Mouse (Mus musculus) heart, postnatal 36 days (tissue): ENCODE data around the gene Faf2. TPM values are rescaled to one million over a fixed set of nuclear protein-coding genes. Genes with fewer than 3 reads are reported as not detected.

Experiments
- DNase-seq, 2 experiments: peaks; one replicate each; pipeline ENCODE4 v3.0.0; 2021 to 2022
- intact Hi-C: fragments of 180-260 bp; cut with DNase I; formaldehyde crosslinking; loops from one replicate; pipeline ENCODE4 v1.15.1; 2025
- total RNA-seq, 2 experiments: library from RNA; stranded (reverse); gene quantifications; 2 replicates each; pipeline ENCODE4 v1.2.3; 2021

The Faf2 gene
- 10 to 100 TPM; 21.3 to 23.0 TPM for total RNA-seq

GRCm38 (mm10) chr13:54621155-54621932 is at the start of gene Faf2:
TSS of gene Faf2 (plus strand) at chr13:54621784.
- intact Hi-C loops: loop anchor here (1.0 to 5.0 kb wide), 6 partner anchors 31 to 375 kb away; partner anchors contain the start of genes 4833439L19Rik, Arl10, Higd2a and Nop16
- DNase-seq: peak; percentile 99

DNA sequence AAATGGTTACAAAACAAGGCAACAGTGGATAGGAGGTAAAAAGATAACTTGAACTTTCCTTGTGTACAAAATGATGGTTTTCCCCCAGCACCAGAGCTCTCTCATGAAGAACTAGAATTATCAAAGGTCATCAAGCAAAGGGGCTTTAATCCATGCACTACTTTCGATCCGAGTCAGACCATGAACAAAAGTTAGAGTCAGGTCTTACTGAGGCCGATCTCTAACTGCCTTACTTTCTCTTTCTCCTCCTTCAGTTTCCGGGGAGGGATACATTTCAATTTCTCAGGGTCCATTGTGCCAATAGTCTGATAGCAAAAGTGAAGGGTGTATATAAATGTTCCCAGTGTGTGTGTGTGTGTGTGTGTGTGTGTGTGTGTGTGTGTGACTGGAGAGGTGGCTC is 49.0 kb upstream of the Faf2 start:
- intact Hi-C loops: no loop called here
- DNase-seq: no peak

DNA sequence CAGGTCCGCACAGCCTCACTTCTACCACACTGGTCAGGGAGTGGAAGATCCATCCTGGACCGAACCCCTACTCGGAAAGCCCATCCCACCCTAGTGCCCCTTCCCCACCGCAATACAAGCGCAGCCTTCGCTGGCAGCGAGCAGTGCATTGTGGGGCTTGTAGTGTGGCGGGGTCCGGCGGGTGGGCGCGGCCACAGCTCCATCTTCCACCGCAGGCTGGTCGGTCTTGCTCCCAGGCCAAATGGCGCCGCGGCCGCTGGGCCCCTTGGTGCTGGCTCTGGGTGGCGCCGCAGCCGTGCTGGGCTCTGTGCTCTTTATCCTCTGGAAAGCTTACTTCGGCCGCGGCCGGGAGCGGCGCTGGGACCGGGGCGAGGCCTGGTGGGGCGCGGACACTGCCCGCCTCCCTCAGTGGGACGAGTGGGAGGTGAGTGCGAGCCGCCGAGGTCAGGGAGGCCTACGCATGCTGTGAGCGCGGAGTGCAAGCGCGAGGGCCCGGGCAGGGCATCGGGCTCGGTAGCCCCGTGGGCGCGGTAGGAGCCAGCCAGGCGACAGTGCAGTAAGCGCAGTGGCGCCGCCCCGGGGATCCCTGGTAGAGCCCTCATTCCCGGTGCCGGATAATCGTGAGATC is 46.6 kb upstream of the Faf2 start, which contains the start of gene Arl10:
TSS of gene Arl10 (plus strand) at position 162 of the 628 bp plus-strand sequence.
- peak; percentile 78 to 83 for DNase-seq
- intact Hi-C loops: loop anchor here (2.0 kb wide), 2 partner anchors 36 to 46 kb away; partner anchors contain the start of genes Cltb and Faf2

DNA sequence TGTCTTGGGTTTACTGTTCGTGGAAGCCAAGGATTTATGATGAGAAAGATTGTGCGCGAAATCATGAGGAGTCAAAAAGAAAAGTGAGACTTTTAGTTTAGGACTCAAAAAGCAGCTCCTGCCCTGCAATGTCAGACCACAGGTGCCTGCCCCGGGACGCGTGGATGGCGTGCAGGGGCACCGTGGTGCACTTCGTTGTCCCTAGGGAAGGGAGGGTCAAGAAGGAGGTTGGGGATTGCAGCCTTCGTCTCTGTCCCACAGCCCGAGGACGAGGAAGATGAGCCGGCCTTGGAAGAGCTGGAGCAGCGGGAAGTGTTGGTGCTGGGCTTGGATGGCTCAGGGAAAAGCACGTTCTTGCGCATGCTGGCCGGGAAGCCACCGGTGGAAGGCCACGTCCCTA is 46.1 kb upstream of the Faf2 start:
- intact Hi-C loops: loop anchor here (2.0 kb wide), 2 partner anchors 35 to 45 kb away; partner anchors contain the start of genes Cltb and Faf2
- no peak for DNase-seq

GRCm38 (mm10) chr13:54577652-54578507 is 43.7 kb upstream of the Faf2 start:
- intact Hi-C loops: no loop called here
- peak in 1 of 2 experiments; percentile 36 for DNase-seq

DNA sequence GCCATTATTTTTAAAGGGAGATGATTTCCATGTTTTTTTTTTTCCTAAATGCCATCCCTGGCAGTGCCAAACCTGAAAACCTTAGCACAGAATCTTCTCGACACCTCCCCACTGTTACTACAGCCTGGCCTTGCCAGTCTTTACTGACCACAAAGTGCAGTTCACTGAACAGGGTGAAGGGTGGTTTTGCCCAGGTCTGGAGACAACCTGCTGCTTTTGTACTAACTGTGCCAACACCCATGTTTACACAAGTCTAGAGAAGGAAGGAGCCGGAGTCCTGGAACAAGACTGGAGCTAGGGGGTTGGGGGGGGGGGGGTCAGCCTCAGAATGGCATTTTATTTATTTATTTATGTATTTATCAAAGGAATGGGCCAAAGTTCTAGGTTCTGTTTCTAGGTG is 40.2 kb upstream of the Faf2 start:
- DNase-seq: no peak
- intact Hi-C loops: no loop called here

DNA sequence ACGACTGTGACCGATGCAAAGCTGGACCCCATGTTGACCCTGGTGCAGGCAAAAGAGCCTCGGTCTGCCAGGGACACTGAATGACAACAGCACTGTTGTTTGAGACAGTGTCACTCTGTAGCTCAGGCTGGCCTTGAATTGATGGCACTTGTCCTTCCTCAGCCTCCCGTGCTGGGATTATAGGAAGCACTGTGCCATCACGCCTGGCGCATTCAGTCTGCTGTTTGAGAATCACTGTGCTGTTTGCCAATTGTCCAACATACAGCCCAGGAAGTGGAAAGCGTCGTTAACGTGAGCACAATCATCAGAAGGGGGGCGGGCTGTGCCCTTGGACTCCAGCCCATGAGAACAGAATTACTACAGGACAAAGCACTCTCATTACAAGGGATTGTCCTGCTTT is 39.5 kb upstream of the Faf2 start:
- intact Hi-C loops: no loop called here

GRCm38 (mm10) chr13:54582860-54583259 is 38.7 kb upstream of the Faf2 start:
- intact Hi-C loops: no loop called here
- no peak for DNase-seq

More for the DNA sequence above, 39.5 kb upstream of the Faf2 start:
- DNase-seq: no peak

- intact Hi-C loops: no loop called here
- DNase-seq: no peak
Observed at GRCm38 (mm10) chr13:54585831-54586230, 35.8 kb upstream of the Faf2 start.

DNA sequence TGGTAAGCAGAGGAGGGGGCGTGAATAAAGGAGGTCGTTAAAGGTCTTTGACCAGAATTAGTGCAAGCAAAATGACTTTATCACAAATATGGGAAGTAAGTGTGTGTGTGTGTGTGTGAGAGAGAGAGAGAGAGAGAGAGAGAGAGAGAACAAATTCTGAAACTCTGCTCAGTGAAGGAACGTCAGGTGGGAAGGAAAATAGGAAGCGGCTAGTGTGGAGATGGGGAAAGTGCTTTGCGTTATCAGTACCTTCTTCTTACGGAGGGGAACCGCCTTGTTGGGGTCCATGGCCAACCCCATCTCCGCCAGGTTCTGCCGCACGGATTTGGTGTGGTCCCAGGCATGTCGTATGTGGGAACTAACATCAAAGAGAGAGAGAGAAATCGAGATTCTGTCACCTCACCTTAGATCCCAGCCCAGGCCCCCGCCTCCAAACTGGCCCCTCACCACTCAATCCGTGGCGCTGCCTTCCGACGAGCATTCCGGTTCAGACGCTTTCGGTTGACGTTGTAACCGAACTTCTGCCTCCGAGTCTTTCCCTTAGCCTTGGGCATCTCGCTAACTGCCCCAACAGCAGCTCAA is 32.1 kb upstream of the Faf2 start:
- DNase-seq: no peak
- intact Hi-C loops: no loop called here

DNA sequence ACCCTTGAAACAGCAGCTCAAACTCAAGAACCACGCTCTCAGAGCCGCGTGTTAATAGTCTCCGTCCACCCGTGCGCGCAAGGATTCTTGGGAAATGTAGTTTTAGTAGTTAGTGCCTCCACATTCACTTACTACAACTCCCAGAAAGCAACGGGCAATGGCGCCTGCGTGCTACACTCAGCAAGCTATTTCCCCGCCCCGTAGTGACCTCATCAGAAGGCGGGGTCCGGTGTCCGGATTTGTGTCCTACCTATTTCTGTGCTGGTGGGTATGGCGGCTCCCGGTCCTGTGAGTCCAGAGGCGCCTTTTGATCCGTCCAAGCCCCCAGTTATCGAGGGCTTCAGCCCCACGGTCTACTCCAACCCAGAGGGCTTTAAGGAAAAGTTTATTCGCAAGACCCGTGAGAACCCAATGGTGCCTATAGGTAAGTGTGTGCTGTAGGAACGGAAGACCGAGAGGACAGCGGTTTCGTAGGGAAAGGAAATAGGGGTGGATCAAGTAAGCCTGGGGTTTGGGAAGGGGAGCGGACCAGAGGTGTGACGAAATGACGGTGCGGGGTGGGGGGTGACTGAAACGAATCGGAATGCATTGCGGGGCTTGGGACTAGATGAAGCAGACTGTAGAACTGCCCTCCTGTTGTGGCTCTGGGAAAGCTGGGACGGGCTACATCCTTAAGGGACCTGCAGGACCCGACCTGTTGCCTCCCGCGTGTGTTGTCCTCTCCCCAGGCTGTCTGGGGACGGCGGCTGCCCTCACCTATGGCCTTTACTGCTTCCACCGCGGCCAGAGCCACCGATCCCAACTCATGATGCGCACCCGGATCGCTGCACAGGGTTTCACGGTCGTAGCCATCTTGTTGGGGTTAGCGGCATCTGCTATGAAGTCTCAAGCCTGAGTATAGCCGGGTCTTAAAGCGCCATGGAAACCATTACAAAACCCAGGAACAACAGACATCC is 31.3 kb upstream of the Faf2 start, which contains the start of the genes Nop16 and Higd2a:
TSS of gene Nop16 (minus strand) at position 95 of the 956 bp plus-strand sequence.
TSS of gene Higd2a (plus strand) at position 212 of the 956 bp plus-strand sequence.
- intact Hi-C loops: loop anchor here (1.0 to 2.0 kb wide), 3 partner anchors 21 to 31 kb away; partner anchors contain the start of genes 4833439L19Rik, Cltb and Faf2

GRCm38 (mm10) chr13:54591776-54592356 is 29.7 kb upstream of the Faf2 start:
- intact Hi-C loops: loop anchor here (2.0 kb wide), 1 partner anchor 19 kb away; the partner anchor contains the start of gene Cltb

More for the DNA sequence above, 31.3 kb upstream of the Faf2 start, which contains the start of the genes Nop16 and Higd2a:
- peak; percentile 94 to 95 for DNase-seq

GRCm38 (mm10) chr13:54593617-54594016 is 28.0 kb upstream of the Faf2 start:
- DNase-seq: no peak
- intact Hi-C loops: no loop called here

More at GRCm38 (mm10) chr13:54591776-54592356, 29.7 kb upstream of the Faf2 start:
- DNase-seq: no peak

GRCm38 (mm10) chr13:54596107-54596690 is 25.4 kb upstream of the Faf2 start:
- intact Hi-C loops: no loop called here
- peak in 1 of 2 experiments; percentile 27 for DNase-seq

DNA sequence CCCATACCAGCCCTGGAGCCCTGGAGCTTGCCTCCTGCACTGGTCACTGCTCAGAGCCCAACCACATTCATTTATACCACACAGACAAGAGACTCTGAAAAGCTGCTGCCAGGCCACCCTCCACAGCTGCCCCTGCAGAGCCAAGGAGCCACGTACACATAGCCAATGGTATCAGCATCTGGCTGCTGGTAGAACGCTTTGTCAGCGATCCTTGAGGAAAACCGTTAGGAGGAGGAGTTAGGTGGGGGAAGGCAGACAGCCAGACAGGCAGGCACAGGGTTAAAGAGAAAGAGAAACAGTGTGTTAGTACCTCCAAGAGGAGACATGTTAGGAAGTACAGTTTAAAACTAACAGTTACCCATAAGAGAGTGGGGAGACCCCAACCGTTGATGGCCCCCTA is 24.7 kb upstream of the Faf2 start:
- intact Hi-C loops: no loop called here
- DNase-seq: no peak

- intact Hi-C loops: no loop called here
- no peak for DNase-seq
Observed at GRCm38 (mm10) chr13:54598622-54599143, 22.9 kb upstream of the Faf2 start.

GRCm38 (mm10) chr13:54602639-54603111 is 18.9 kb upstream of the Faf2 start:
- no peak for DNase-seq
- intact Hi-C loops: no loop called here

DNA sequence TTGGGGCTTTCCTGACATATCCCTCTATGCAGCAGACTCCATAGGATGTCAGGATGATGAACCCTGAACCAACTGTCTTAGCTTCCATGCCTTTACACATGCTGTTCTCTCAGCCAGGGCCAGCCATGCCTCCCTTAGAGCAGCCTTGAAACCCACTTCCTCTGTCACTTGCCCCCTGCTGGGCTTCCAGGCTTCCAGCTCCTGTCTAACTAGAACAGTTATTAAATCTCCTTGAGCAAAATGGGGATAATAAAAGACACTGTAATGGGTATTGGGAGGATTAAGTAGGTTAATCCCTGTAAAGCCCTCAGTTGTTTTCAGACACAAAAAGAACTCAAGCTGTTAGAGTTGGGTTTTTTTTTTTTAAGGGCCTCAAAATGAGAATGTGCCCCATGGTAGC is 18.1 kb upstream of the Faf2 start:
- intact Hi-C loops: no loop called here
- no peak for DNase-seq
